Mouse (Mus musculus) liver, embryonic 15.5 days (tissue): ENCODE measurements around the gene Prkci. TPM values are rescaled to one million over a fixed set of nuclear protein-coding genes. Genes with fewer than 3 reads are reported as not detected.

Experiments
- ATAC-seq: fragments of 200-750 bp; cut with Nextera tagmentation; 2 replicates; pipeline ENCODE4 v1.8.0; 2017; ENCODE audit warnings: moderate number of reproducible peaks, mild to moderate bottlenecking, moderate library complexity; ENCODE audit not compliant: insufficient read depth
- H3K27ac ChIP-seq: fragments of 300-500 bp; sonication (generic); replicated peaks from 2 replicates; pipeline ENCODE4 v1.5.1; 2015; ENCODE audit warnings: mild to moderate bottlenecking, inconsistent platforms
- H3K27me3 ChIP-seq: fragments of 300-500 bp; sonication (generic); 2 replicates; pipeline ENCODE4 v1.6.1; 2015; ENCODE audit warnings: mild to moderate bottlenecking, inconsistent platforms
- H3K36me3 ChIP-seq: fragments of 300-500 bp; sonication (generic); replicated peaks from 2 replicates; pipeline ENCODE4 v1.6.1; 2015; ENCODE audit warnings: moderate library complexity, mild to moderate bottlenecking, inconsistent platforms
- H3K4me1 ChIP-seq: fragments of 300-500 bp; sonication (generic); replicated peaks from 2 replicates; pipeline ENCODE4 v1.6.1; 2015; ENCODE audit warnings: inconsistent platforms
- H3K4me2 ChIP-seq: fragments of 300-500 bp; sonication (generic); 2 replicates; pipeline ENCODE4 v1.6.1; 2015; ENCODE audit warnings: moderate library complexity, mild to moderate bottlenecking, inconsistent platforms
- H3K4me3 ChIP-seq: fragments of 300-500 bp; sonication (generic); replicated peaks from 2 replicates; pipeline ENCODE4 v1.5.1; 2015; ENCODE audit warnings: mild to moderate bottlenecking, inconsistent platforms
- H3K9ac ChIP-seq: fragments of 300-500 bp; sonication (generic); 2 replicates; pipeline ENCODE4 v1.6.1; 2015; ENCODE audit warnings: moderate library complexity, mild to moderate bottlenecking, inconsistent platforms
- H3K9me3 ChIP-seq: fragments of 300-500 bp; sonication (generic); replicated peaks from 2 replicates; pipeline ENCODE4 v1.6.1; 2016; ENCODE audit warnings: inconsistent platforms
- WGBS: fragments of 180-500 bp; shearing (Covaris S2); methylation state at CpG from one replicate; pipeline ENCODE4 v1.1.7; 2015; ENCODE audit warnings: mixed read lengths; ENCODE audit not compliant: insufficient replicate concordance; 5-methylcytosine and 5-hydroxymethylcytosine counted together
- microRNA-seq: library from miRNA; unstranded; fragments of <30 nt; microRNA quantifications from one replicate; pipeline ENCODE4, GENCODE M21; 2016
- polyA plus RNA-seq: library from polyadenylated mRNA; unstranded; fragments of >200 nt; fragmentation: Nextera tagmentation; extraction: Ambion mirVana; gene quantifications from 2 replicates; pipeline ENCODE4 v1.2.1, GENCODE M21; 2015

The Prkci gene
- polyA plus RNA-seq, 1 experiment from 2014 or later, result 5.1 TPM

GRCm38 (mm10) chr3:31097976-31098375, 102.4 kb downstream of the Prkci start:
- peaks cover 10% of the 10 kb centered on the region for H3K27me3 ChIP-seq
- ATAC-seq, result no peak
- H3K9ac ChIP-seq, result no peak overlapping the region
- H3K4me2 ChIP-seq, result no peak overlapping the region
- H3K36me3 ChIP-seq, result no peaks in the 10 kb centered on the region
- H3K27ac ChIP-seq, result no peak overlapping the region
- 73% methylated on average over 11 of the region's 11 CpGs for WGBS
- no peak overlapping the region for H3K4me3 ChIP-seq
- no peaks in the 10 kb centered on the region for H3K9me3 ChIP-seq
- peaks cover 30% of the 10 kb centered on the region for H3K4me1 ChIP-seq

- WGBS, result 76% methylated on average over 1 of the region's 1 CpGs
These were observed 103.0 kb downstream of the Prkci start for GRCm38 (mm10) chr3:31098556-31098955.

GRCm38 (mm10) chr3:31100026-31100425, 104.5 kb downstream of the Prkci start:
- H3K4me2 ChIP-seq, result no peak overlapping the region
- H3K4me1 ChIP-seq, result peaks cover 21% of the 10 kb centered on the region
- WGBS, result 63% methylated on average over 5 of the region's 5 CpGs
- ATAC-seq, result no peak
- no peaks in the 10 kb centered on the region for H3K9me3 ChIP-seq
- peaks cover 10% of the 10 kb centered on the region for H3K27me3 ChIP-seq
- H3K4me3 ChIP-seq, result no peak overlapping the region
- no peaks in the 10 kb centered on the region for H3K36me3 ChIP-seq
- no peak overlapping the region for H3K27ac ChIP-seq
- H3K9ac ChIP-seq, result no peak overlapping the region

More at GRCm38 (mm10) chr3:31098556-31098955, 103.0 kb downstream of the Prkci start:
- H3K4me1 ChIP-seq, result peaks cover 24% of the 10 kb centered on the region
- H3K4me2 ChIP-seq, result no peak overlapping the region
- peaks cover 10% of the 10 kb centered on the region for H3K27me3 ChIP-seq
- no peak overlapping the region for H3K9ac ChIP-seq
- no peaks in the 10 kb centered on the region for H3K36me3 ChIP-seq
- H3K9me3 ChIP-seq, result no peaks in the 10 kb centered on the region
- ATAC-seq, result no peak
- no peak overlapping the region for H3K4me3 ChIP-seq
- no peak overlapping the region for H3K27ac ChIP-seq

GRCm38 (mm10) chr3:31100802-31101201, 105.3 kb downstream of the Prkci start:
- H3K4me1 ChIP-seq, result peaks cover 13% of the 10 kb centered on the region
- 74% methylated on average over 3 of the region's 3 CpGs for WGBS
- H3K27ac ChIP-seq, result no peak overlapping the region
- H3K4me3 ChIP-seq, result no peak overlapping the region
- H3K4me2 ChIP-seq, result no peak overlapping the region
- ATAC-seq, result no peak
- H3K27me3 ChIP-seq, result peaks cover 3% of the 10 kb centered on the region; the same call in 1 of the 2 replicates
- no peak overlapping the region for H3K9ac ChIP-seq
- H3K9me3 ChIP-seq, result no peaks in the 10 kb centered on the region
- no peaks in the 10 kb centered on the region for H3K36me3 ChIP-seq

Small RNA genes within 50 kb of the gene (microRNA-seq; reads per million reads assigned to microRNA genes)
- gene Mir7008, result not detected

Other genes with a start within 250 kb of the Prkci start
- gene Samd7, start 249.5 kb upstream of the Prkci start, polyA plus RNA-seq, result 0.03 and 0.07 TPM in 2 replicates
- gene Sec62, start 202.9 kb upstream of the Prkci start, polyA plus RNA-seq, result 34.4 and 50.2 TPM in 2 replicates
- 5.5 and 5.8 TPM in 2 replicates for gene Gpr160, start 139.8 kb upstream of the Prkci start, polyA plus RNA-seq
- 1.8 TPM in 2 replicates for gene Phc3, start 26.3 kb upstream of the Prkci start, polyA plus RNA-seq
- 4.3 TPM in 2 replicates for gene Skil, start 99.3 kb downstream of the Prkci start, polyA plus RNA-seq
- gene Cldn11, start 154.2 kb downstream of the Prkci start, polyA plus RNA-seq, result 0.13 and 0.20 TPM in 2 replicates